Mouse (Mus musculus) natural killer cell, adult 2 months (primary cell): ENCODE measurements around the gene Jade1.

Source experiments
- DNase-seq, 2 experiments: peaks; one replicate each; pipeline ENCODE4 v3.0.0; 2022; ENCODE audit warnings: low spot score in 2 of 2

Gene Jade1

GRCm38 (mm10) chr3:41577240-41577639 is 21.7 kb downstream of the Jade1 start:
- DNase-seq, result no peak

GRCm38 (mm10) chr3:41579873-41580272 is 24.3 kb downstream of the Jade1 start:
- DNase-seq, result no peak

- DNase-seq, result no peak
Measured at GRCm38 (mm10) chr3:41580401-41581323, 25.1 kb downstream of the Jade1 start.

GRCm38 (mm10) chr3:41581436-41581835 is 25.9 kb downstream of the Jade1 start:
- DNase-seq, result no peak

DNA sequence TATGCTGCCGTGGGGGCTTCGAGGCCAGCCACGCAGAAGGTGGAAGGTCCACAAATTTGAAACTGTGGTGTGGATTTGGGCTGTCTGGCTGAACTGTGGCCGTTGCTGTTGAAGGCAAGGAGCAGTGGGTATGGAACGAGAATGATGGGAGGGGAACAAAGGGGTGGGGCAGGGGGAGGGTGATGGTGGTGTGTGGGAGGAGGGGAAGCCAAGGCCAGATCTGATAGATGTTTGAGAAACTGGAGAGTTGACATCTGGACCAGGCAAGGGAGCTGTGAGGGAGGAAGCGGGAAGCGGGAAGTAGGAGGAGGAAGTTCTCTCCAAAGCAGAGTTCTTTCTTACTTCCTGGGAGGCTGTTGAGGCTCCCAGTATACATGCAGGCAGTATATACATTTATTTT is 26.7 kb downstream of the Jade1 start:
- no peak for DNase-seq

- DNase-seq, result no peak
Measured at GRCm38 (mm10) chr3:41583092-41583491, 27.6 kb downstream of the Jade1 start.

DNA sequence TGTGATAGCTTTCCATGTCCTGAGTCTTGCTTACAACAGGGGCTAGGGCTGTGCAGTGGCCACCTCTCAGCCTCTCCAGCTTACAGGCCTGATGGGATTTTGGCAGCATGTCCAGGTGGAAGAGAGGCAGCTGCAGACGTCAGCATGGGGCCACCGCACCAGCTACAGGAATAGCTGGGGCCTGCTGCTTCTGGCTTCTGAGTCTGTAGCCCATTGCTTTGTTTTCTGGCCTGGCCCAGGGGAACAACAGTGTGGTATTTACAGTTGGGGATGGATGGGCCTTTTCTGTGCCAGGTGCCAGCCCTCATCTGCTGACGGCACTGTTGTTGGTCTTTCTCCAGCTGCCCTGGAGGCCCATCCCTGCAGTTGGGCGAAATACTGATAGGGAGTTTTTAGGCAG is 28.1 kb downstream of the Jade1 start:
- DNase-seq, result no peak

- no peak for DNase-seq
Measured at GRCm38 (mm10) chr3:41585548-41585947, 30.0 kb downstream of the Jade1 start.

DNA sequence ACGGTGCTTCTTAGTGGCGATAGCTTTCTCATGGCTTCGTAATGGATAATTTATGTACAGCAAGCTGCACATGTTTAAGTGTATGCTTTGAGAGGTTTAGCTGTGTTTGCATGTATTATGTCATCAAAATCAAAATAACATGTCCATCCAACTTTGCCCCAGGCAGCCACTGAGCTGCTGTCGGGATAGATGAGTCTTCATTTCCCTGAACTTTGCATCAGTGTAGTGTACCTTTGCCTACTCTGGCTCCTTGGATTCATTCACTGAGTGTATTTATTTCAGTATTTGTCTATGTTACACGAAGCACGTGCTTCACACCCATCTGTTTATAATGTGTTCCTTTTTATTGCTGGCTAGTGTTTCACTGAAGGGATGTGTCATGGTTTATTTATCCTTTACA is 30.8 kb downstream of the Jade1 start:
- no peak for DNase-seq

DNA sequence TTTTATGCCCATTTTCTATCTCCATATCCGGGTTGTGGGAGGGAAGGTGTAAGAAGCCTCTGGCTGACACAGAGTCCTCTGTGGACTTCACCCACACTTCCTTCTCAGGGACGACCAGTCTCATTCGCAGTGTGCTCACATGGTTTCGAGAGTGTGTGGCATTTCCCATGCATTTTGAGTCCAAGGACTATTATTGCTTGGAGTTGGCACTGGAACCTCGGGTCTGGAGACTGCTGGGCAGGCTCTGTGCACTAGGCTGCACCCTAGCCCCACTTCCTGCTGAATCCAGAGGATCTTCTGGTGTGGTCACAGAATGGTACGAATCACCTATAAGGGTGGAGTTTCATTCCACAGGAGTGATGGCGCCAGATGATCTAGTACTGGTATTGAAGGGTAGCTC is 31.4 kb downstream of the Jade1 start:
- DNase-seq, result no peak

DNA sequence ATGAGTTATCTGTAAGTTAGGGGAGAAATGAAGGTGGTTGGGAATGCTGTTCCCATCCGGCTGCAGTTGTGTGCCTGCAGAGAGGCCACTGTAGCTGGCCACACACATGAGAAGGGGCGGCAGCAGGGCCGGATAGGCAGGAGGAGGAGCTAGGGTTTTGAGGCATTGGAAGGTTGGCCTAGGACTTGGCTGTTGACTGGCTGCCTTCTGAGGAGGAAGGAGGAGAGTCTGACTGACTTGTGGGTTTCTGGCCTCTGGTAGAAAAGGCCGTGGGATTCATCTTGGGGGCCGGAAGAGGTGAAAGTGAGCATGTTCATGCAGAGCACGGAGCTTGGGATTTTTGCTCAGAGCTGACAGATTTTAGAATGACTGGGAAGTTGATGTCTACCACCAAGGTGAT is 32.1 kb downstream of the Jade1 start:
- DNase-seq, result peak; percentile 63 to 74

DNA sequence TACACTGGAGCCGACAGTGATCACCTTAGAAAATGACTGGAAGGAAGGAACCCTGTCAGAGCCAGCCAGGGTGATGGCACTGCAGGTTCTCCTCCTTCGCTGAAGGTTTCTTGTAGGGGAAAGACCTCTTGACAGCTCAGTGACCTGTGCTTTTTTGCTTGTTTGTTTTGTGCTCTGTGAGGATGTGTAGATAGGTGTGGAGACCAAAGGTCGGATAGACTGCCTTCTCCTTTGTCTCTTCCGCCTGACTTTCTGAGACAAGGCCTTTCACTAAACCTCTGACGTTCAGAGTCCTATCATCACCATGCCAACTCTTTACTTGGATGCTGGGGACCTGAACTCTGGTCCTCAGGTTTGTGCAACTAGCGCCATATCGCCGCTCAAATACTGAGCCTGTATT is 33.0 kb downstream of the Jade1 start:
- DNase-seq, result no peak

DNA sequence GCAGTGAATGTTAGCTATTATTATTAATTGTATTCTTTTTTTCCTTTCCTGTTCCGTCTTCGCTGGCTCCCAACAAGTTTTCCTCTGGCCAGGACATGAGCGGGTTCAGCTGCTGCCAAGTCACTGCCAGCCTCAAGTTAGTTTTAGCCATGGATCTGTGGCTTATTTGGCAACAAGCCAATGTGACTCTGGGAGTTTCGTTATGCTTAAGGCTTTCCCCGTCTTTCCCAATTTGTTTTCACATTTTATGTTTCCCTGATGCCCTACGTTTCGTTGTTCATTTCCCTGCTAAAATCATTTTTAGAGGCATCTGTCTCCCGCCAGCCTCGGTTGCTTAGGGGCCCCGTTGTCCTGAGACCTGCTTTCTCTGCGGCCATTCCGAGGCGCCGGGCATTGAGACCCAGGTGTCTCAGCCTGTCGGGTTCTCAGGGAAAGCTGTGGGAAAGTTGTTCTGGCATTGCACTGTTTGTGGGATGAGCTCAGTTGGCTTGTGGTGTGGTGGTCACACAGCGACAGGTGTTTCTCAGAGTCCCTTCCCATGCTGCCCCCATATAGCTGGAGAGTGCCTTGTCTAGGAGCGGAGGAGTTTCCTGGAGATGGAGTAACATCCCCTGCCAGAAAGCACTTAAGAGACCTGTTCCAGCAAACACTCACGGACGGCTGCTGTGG is 33.8 kb downstream of the Jade1 start:
- no peak for DNase-seq

GRCm38 (mm10) chr3:41589988-41590387 is 34.5 kb downstream of the Jade1 start:
- DNase-seq, result no peak

GRCm38 (mm10) chr3:41590695-41591559 is 35.4 kb downstream of the Jade1 start:
- no peak for DNase-seq

GRCm38 (mm10) chr3:41591651-41592170 is 36.2 kb downstream of the Jade1 start:
- no peak for DNase-seq

GRCm38 (mm10) chr3:41592805-41593204 is 37.3 kb downstream of the Jade1 start:
- no peak for DNase-seq

- DNase-seq, result no peak
Measured at GRCm38 (mm10) chr3:41594097-41594879, 38.8 kb downstream of the Jade1 start.

- DNase-seq, result no peak
Measured at GRCm38 (mm10) chr3:41595010-41595409, 39.5 kb downstream of the Jade1 start.

DNA sequence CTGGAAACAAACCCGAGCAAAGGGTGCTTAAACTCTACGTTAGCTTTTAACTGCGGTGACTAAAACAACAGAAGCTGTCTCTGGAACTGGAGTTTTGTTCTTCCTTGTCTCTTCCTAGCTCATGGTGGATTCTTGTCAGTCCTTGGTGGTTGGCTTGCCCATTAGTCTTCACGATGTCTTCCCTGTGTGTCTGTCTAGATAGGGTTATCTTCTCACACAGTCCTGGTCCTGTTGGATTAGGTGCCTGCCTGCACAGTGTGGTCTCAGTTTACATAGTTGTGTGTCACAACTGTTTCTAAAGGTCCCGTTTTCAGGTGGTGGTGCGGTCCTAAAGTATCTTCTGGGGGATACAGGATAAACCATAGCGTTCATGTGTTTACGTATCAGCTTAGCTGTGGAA is 41.5 kb downstream of the Jade1 start:
- no peak for DNase-seq

DNA sequence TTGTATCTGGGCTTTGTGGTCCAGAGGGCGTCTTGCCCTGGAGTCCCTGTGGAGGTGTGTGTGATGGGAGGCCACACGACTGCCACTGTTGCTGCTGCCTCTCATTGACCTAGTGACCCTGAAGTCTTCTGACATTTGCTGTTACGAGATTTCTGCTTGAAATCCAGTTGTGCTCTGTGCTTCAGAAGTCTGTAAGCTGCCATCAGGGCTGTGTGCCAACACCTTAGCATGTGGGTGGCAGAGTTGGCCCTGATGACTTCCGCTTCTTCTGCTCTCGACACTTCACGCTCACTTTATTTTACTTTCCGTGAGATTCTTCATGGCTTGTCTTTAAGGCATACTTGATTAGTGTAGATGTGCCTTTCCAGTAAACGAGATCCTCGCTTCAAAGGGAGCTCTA is 42.9 kb downstream of the Jade1 start:
- DNase-seq, result no peak
